In the genomic region with DNA sequence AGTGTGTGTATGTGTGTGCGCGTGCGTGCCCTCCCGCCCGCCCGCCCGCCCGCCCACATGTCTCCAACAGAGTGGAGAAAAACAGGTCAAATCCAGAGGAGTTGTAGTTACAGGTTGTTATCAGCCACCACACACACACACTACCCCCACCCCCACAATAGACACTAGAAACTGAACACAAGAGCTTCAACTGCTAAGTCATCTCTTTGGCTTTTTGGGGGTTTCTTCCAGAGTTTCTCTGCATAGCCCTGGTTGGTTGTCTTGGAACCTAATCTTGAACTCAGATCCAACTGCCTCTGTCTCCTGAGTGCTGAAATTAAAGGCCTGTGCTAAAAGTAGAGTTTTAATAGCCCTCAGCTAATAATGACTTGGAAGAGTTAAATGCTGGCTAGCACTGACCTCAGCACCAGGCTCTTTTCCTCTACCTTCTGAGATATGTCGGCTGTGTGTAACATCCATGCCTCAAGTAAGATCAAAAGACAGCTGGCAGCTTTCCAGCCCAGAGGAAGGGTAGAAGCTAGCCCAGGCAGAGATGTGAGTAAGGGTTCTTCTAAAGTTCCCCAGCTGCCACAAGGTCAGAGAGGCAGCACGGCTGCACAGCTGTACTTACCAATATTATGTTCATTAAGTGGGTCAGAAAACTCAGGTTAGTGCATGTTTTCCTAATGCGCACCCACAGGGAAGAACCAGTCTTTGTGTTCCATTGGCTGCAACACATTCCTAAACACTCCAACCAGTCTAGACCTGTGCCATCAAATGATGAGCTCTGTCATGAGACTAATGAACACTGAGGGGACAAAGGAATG, we compare ENCODE assay signal across 11 mouse cellular contexts. TPM values are rescaled to one million over a fixed set of nuclear protein-coding genes. Genes with fewer than 3 reads are reported as not detected.
DNase-seq lines count a peak whose midpoint lies in the region; ATAC-seq and TF ChIP-seq lines count a peak whose summit lies in the region.
"Had no signal": no experiment of that assay in that cellular context is flagged by ENCODE, and none has a peak within 500 bp of the region (broad histone marks: within the 10 kb centered on the region; RNA-seq: fewer than 3 reads in every experiment).

No protein-coding gene starts in this region.

- DNase-seq in forebrain, embryonic 11.5 days (ENCODE audit: low spot score) = no peak
- peak; percentile 56 for DNase-seq in G1E (ENCODE audit: low spot score)
- peak; percentile 75 for DNase-seq in embryonic facial prominence, embryonic 14.5 days (ENCODE audit: low spot score)
- DNase-seq in liver, embryonic 11.5 days (ENCODE audit: low spot score) = no peak
- no peak for DNase-seq in layer of hippocampus, adult 18-20 months (ENCODE audit: low spot score in 2 of 2)
- no peak for DNase-seq in layer of hippocampus, postnatal 14 days (ENCODE audit: low spot score in 2 of 2)
- DNase-seq: embryo, embryonic 11 days had no signal

- ATAC-seq in forebrain, embryonic 12.5 days (ENCODE audit: low FRiP score) = no peak
- no peak for ATAC-seq in forebrain, embryonic 11.5 days (replicated peaks; ENCODE audit: low FRiP score)
- ATAC-seq in G1E (ENCODE audit: extremely low read depth, insufficient number of reproducible peaks, low FRiP score, poor library complexity, severe bottlenecking) = peak; percentile 51
- peak; percentile 81 for ATAC-seq in embryonic facial prominence, embryonic 14.5 days (ENCODE audit: low read depth)
- peak; percentile 84 for ATAC-seq in liver, embryonic 11.5 days (replicated peaks; ENCODE audit: low FRiP score)
- ATAC-seq in inflammation-experienced regulatory T-cells, adult 6 months = no peak

- H3K9me3 ChIP-seq in forebrain, embryonic 12.5 days = no peaks in the 10 kb centered on the region
- no peaks in the 10 kb centered on the region for H3K9me3 ChIP-seq in forebrain, embryonic 11.5 days (ENCODE audit: control insufficient read depth, low read length)
- no peaks in the 10 kb centered on the region for H3K9me3 ChIP-seq in G1E (replicated peaks)
- no peaks in the 10 kb centered on the region for H3K9me3 ChIP-seq in embryonic facial prominence, embryonic 14.5 days (ENCODE audit: control insufficient read depth, low read length)
- H3K9me3 ChIP-seq in liver, embryonic 11.5 days (ENCODE audit: control insufficient read depth, low read length) = no peaks in the 10 kb centered on the region

- H3K4me2 ChIP-seq in forebrain, embryonic 12.5 days = no peak overlapping the region
- H3K4me2 ChIP-seq in forebrain, embryonic 11.5 days (ENCODE audit: low read depth, low read length, severe bottlenecking) = no peak overlapping the region
- H3K4me2 ChIP-seq in embryonic facial prominence, embryonic 14.5 days (ENCODE audit: low read depth, low read length) = no peak overlapping the region
- peak overlapping the region; percentile 61 for H3K4me2 ChIP-seq in liver, embryonic 11.5 days

- TF ChIP-seq CTCF in G1E (IDR thresholded peaks at IDR 0.05; ENCODE audit: low read depth, low read length) = no peak

- H3K4me3 ChIP-seq in forebrain, embryonic 12.5 days (replicated peaks) = no peak overlapping the region
- no peak overlapping the region for H3K4me3 ChIP-seq in forebrain, embryonic 11.5 days (ENCODE audit: low read depth, low read length)
- H3K4me3 ChIP-seq in G1E (ENCODE audit: low read depth, low read length) = peak overlapping the region; percentile 33; the same call in 1 of the 2 replicates
- H3K4me3 ChIP-seq in embryonic facial prominence, embryonic 14.5 days (ENCODE audit: low read depth, low read length) = no peak overlapping the region
- H3K4me3 ChIP-seq in liver, embryonic 11.5 days (ENCODE audit: low read depth, low read length) = peak overlapping the region; percentile 10; the same call in 1 of the 2 replicates

- WGBS in forebrain, embryonic 12.5 days = 94% methylated on average over 11 of the region's 11 CpGs
- WGBS in forebrain, embryonic 11.5 days = 93% methylated on average over 11 of the region's 11 CpGs
- WGBS in embryonic facial prominence, embryonic 14.5 days = 82% methylated on average over 11 of the region's 11 CpGs
- 60% methylated on average over 11 of the region's 11 CpGs for WGBS in liver, embryonic 11.5 days

- peaks cover 12% of the 10 kb centered on the region; the same call in 1 of the 2 replicates for H3K36me3 ChIP-seq in forebrain, embryonic 12.5 days (replicated peaks)
- no peaks in the 10 kb centered on the region for H3K36me3 ChIP-seq in forebrain, embryonic 11.5 days (ENCODE audit: control insufficient read depth, insufficient read depth, low read length)
- H3K36me3 ChIP-seq in G1E (replicated peaks) = peaks cover 44% of the 10 kb centered on the region
- H3K36me3 ChIP-seq in embryonic facial prominence, embryonic 14.5 days (ENCODE audit: control insufficient read depth, insufficient read depth, low read length) = peaks cover 17% of the 10 kb centered on the region
- peaks cover 3% of the 10 kb centered on the region; the same call in 1 of the 2 replicates for H3K36me3 ChIP-seq in liver, embryonic 11.5 days (ENCODE audit: control insufficient read depth, insufficient read depth, low read length)

- H3K27me3 ChIP-seq in forebrain, embryonic 12.5 days = no peaks in the 10 kb centered on the region
- no peaks in the 10 kb centered on the region for H3K27me3 ChIP-seq in forebrain, embryonic 11.5 days (ENCODE audit: control insufficient read depth, insufficient read depth, low read length)
- H3K27me3 ChIP-seq in G1E (ENCODE audit: insufficient read depth, low read length) = no peaks in the 10 kb centered on the region
- H3K27me3 ChIP-seq in embryonic facial prominence, embryonic 14.5 days (replicated peaks; ENCODE audit: control insufficient read depth, insufficient read depth, low read length) = no peaks in the 10 kb centered on the region
- no peaks in the 10 kb centered on the region for H3K27me3 ChIP-seq in liver, embryonic 11.5 days (replicated peaks; ENCODE audit: control insufficient read depth, insufficient read depth, low read length)
- H3K27me3 ChIP-seq: CH12.LX had no signal

- H3K9ac ChIP-seq in forebrain, embryonic 12.5 days = no peak overlapping the region
- no peak overlapping the region for H3K9ac ChIP-seq in forebrain, embryonic 11.5 days (ENCODE audit: low read length)
- H3K9ac ChIP-seq in embryonic facial prominence, embryonic 14.5 days (ENCODE audit: low read depth, low read length) = no peak overlapping the region
- H3K9ac ChIP-seq in liver, embryonic 11.5 days (ENCODE audit: low read depth, low read length) = peak overlapping the region; percentile 58

- 0 out of 2 replicates have a peak overlapping the region, but pooled peaks have one; percentile 6 for H3K27ac ChIP-seq in forebrain, embryonic 12.5 days
- H3K27ac ChIP-seq in forebrain, embryonic 11.5 days (ENCODE audit: low read depth, low read length) = no peak overlapping the region
- peak overlapping the region; percentile 63; the same call in 1 of the 2 replicates for H3K27ac ChIP-seq in embryonic facial prominence, embryonic 14.5 days (replicated peaks; ENCODE audit: low read depth, low read length)
- peak overlapping the region; percentile 99 for H3K27ac ChIP-seq in liver, embryonic 11.5 days (ENCODE audit: low read depth, low read length)

- peaks cover 2% of the 10 kb centered on the region for H3K4me1 ChIP-seq in forebrain, embryonic 12.5 days
- H3K4me1 ChIP-seq in forebrain, embryonic 11.5 days (replicated peaks; ENCODE audit: control insufficient read depth, insufficient read depth, low read length) = no peaks in the 10 kb centered on the region
- H3K4me1 ChIP-seq in G1E (ENCODE audit: insufficient read depth, low read depth, low read length) = peaks cover 96% of the 10 kb centered on the region
- H3K4me1 ChIP-seq in embryonic facial prominence, embryonic 14.5 days (ENCODE audit: control insufficient read depth, insufficient read depth, low read length) = no peaks in the 10 kb centered on the region
- H3K4me1 ChIP-seq in liver, embryonic 11.5 days (replicated peaks; ENCODE audit: control insufficient read depth, insufficient read depth, low read length) = peaks cover 83% of the 10 kb centered on the region

RNA-seq across cellular contexts. Expression of a gene that starts 26.8 kb away (rescaled TPM):
- polyA plus RNA-seq in forebrain, embryonic 12.5 days (2016; fragmentation: Nextera tagmentation; extraction: Ambion mirVana) = 26.1 and 29.4 TPM in 2 replicates
- 22.0 and 33.1 TPM in 2 replicates for polyA plus RNA-seq in forebrain, embryonic 11.5 days (2014; fragmentation: Nextera tagmentation; extraction: Ambion mirVana)
- not detected in 2 replicates for total RNA-seq in G1E (2014; fragmentation: Nextera tagmentation)
- 0.46 and 0.49 TPM in 2 replicates for total RNA-seq in G1E (2017)
- polyA plus RNA-seq in G1E (2012) = not detected in 2 replicates
- 53.2 and 54.0 TPM in 2 replicates for polyA plus RNA-seq in embryonic facial prominence, embryonic 14.5 days (2014; fragmentation: Nextera tagmentation; extraction: Ambion mirVana)
- 19.5 and 25.1 TPM in 2 replicates for polyA plus RNA-seq in liver, embryonic 11.5 days (2014; fragmentation: Nextera tagmentation; extraction: Ambion mirVana)
- polyA plus RNA-seq in inflammation-experienced regulatory T-cells, adult 6 months (2017; shearing (Covaris generic)) = 10 to 100 TPM; 14.8 to 23.2 (median 18.5) TPM
- total RNA-seq in layer of hippocampus, adult 18-20 months (2021) = not detected
- not detected for total RNA-seq in layer of hippocampus, postnatal 14 days (2021)
- polyA plus RNA-seq: lung, adult 2 months had no signal

RNA-seq across cellular contexts. Expression of a gene that starts 47.8 kb away (rescaled TPM):
- polyA plus RNA-seq in forebrain, embryonic 12.5 days (2016; fragmentation: Nextera tagmentation; extraction: Ambion mirVana) = 32.7 and 33.0 TPM in 2 replicates
- polyA plus RNA-seq in forebrain, embryonic 11.5 days (2014; fragmentation: Nextera tagmentation; extraction: Ambion mirVana) = 30.1 and 31.5 TPM in 2 replicates
- 23.4 and 28.1 TPM in 2 replicates for total RNA-seq in G1E (2014; fragmentation: Nextera tagmentation)
- total RNA-seq in G1E (2017) = 23.0 and 26.3 TPM in 2 replicates
- polyA plus RNA-seq in G1E (2012) = 62.6 and 63.4 TPM in 2 replicates
- polyA plus RNA-seq in embryonic facial prominence, embryonic 14.5 days (2014; fragmentation: Nextera tagmentation; extraction: Ambion mirVana) = 28.5 and 28.7 TPM in 2 replicates
- 35.5 and 37.4 TPM in 2 replicates for polyA plus RNA-seq in liver, embryonic 11.5 days (2014; fragmentation: Nextera tagmentation; extraction: Ambion mirVana)
- polyA plus RNA-seq in inflammation-experienced regulatory T-cells, adult 6 months (2017; shearing (Covaris generic)) = 10 to 100 TPM; 11.3 to 20.2 (median 18.8) TPM
- 1 to 10 TPM; 7.5 to 8.1 TPM for total RNA-seq in layer of hippocampus, adult 18-20 months (2021)
- total RNA-seq in layer of hippocampus, postnatal 14 days (2021) = 1 to 10 TPM; 8.5 to 9.9 TPM

Comparison
In these comparisons a context has a peak if more than half of its experiments do, and no peak if none do; other contexts are left out.
1. ATAC-seq: peak in G1E (single experiment), embryonic facial prominence, embryonic 14.5 days (single experiment) and liver, embryonic 11.5 days (single experiment); none in forebrain, embryonic 12.5 days (single experiment), forebrain, embryonic 11.5 days (single experiment) and inflammation-experienced regulatory T-cells, adult 6 months (single experiment).
2. H3K4me3 ChIP-seq: peak in G1E (single experiment) and liver, embryonic 11.5 days (single experiment); none in forebrain, embryonic 12.5 days (single experiment), forebrain, embryonic 11.5 days (single experiment) and embryonic facial prominence, embryonic 14.5 days (single experiment).
3. DNase-seq: peak in G1E (single experiment) and embryonic facial prominence, embryonic 14.5 days (single experiment); none in forebrain, embryonic 11.5 days (single experiment), liver, embryonic 11.5 days (single experiment), layer of hippocampus, adult 18-20 months (0 of 2) and layer of hippocampus, postnatal 14 days (0 of 2).
4. RNA of a gene that starts 26.8 kb away (polyA plus RNA-seq): 53.2 to 54.0 TPM in embryonic facial prominence, embryonic 14.5 days, 26.1 to 29.4 TPM in forebrain, embryonic 12.5 days, 19.5 to 25.1 TPM in liver, embryonic 11.5 days, 22.0 to 33.1 TPM in forebrain, embryonic 11.5 days and 14.8 to 23.2 TPM in inflammation-experienced regulatory T-cells, adult 6 months; not detected in G1E; every median in the first group is over 10 times any median in the second.